Mouse (Mus musculus) yolk sac, embryonic 10.5 days (tissue): ENCODE results near the gene Phb2.

Experiments
- DNase-seq: peaks from one replicate; pipeline ENCODE4 v3.0.0-alpha.2; 2017; ENCODE audit warnings: low spot score

Phb2 gene

GRCm38 (mm10) chr6:124693243-124693981 is 18.7 kb upstream of the Phb2 start:
- peak; percentile 81 for DNase-seq

DNA sequence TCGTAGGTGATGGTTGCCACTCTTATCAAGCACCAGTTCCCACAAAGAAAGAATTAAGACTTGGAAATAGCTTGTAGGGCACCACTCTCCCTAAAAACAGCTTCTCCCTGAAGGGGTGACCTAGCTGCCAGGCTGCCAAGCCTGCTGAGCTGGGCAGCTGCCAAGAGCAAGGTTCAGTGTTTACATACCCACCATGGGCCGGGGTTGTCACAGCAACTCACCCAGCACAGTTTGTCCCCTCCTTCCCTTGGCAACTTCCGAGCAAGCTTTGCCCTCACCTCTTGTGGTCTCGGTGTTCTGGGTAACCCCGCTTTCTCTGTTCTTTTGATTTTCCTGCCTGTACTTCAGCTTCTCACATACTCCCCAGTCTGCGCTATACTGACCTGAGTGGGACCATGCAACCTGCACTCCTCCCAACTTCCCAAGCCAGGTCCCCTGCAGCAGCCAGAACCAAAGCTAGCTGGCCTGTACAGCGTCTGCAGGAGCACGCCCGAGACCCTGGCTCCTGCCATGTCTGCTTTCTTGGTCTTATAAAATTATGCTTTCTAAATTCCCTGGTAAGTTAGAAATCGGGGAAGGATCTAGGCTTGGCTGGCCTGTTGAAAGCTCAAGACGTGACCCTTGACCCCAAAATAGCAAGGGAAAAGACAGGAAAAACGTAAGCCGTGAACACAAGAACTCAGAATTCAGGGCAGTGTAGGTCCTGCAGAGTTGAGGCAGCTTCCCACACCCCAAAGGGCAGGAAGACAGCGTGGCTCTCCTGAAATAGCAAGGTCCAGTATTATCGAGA is 17.8 kb upstream of the Phb2 start:
- DNase-seq = no peak

GRCm38 (mm10) chr6:124696441-124697150 is 15.5 kb upstream of the Phb2 start:
- DNase-seq = no peak

GRCm38 (mm10) chr6:124698751-124699150 is 13.4 kb upstream of the Phb2 start:
- DNase-seq = no peak

GRCm38 (mm10) chr6:124699366-124699765 is 12.8 kb upstream of the Phb2 start:
- DNase-seq = no peak

DNA sequence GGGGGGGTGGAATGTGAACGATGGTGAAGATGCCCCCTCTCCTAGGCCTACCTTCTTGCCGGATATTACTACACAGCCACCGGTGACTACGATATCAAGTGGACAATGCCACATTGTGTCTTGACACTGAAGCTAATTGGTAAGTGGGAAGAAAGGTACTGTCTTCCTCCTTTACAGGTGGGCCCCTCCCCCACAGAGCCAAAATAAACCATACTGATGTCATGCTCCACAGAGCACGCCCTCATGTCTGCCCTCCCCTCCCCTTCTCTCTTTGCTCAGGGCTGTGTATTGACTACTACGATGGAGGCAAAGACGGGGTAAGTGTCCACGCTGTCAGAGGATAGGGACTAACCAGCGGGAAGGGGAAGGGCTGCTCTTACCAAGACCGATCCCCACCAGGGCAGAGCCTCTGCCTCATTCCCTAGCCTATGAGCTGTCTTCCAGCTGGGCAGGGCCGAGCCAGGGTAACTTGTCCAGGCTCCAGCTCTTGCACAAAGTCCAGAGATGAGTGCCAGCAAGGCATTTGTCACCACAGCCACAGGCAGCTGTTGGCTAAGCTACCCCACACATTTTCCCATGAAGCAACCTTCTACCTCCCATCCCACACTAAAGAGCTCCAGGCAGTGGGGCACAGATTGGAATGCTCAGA is 12.1 kb upstream of the Phb2 start:
- DNase-seq = no peak

DNA sequence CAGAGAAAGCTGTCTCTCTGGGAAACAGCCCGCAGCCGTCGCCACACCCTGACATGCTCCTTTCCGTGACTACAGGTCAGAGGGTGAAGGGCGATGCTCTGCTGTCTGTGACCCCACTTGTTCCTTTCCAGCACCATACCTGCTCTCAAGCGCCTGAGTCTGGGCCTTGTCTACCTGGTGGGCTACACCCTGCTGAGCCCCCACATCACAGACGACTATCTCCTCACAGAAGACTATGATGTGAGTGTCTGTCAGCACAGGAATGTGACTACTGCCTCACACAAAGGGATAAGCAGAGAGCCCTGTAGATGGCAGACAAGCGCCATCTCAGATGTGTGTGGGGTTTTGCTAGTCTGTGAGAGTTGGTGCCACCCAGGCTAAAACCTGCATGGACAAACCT is 10.8 kb upstream of the Phb2 start:
- no peak for DNase-seq

GRCm38 (mm10) chr6:124702102-124702783 is 9.9 kb upstream of the Phb2 start:
- no peak for DNase-seq

GRCm38 (mm10) chr6:124702784-124703103 is 9.4 kb upstream of the Phb2 start:
- peak; percentile 57 for DNase-seq

DNA sequence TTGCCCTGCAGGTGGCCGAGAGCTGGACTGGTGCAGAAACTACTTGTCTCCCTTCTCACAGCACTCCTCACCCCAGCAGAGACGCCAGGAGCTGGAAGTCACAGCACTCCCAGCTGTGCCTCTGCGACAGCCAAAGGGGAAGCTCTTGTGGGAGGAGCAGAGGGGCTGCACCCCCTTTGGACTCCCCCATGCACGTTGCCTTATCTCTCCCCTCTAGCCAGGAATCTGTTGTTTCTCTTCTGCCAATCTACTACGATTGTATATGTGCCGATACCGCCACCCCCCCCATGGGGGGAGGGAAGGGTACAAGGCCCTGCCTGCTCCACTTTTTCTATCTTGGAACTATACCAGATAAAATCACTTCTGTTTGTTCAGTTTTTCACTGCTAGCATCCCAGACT is 8.3 kb upstream of the Phb2 start:
- no peak for DNase-seq

- no peak for DNase-seq
Measured at GRCm38 (mm10) chr6:124704417-124704816, 7.7 kb upstream of the Phb2 start.

- no peak for DNase-seq
Measured at GRCm38 (mm10) chr6:124706061-124706627, 6.0 kb upstream of the Phb2 start.

- peak; percentile 66 for DNase-seq
Measured at GRCm38 (mm10) chr6:124708289-124708889, 3.7 kb upstream of the Phb2 start.

GRCm38 (mm10) chr6:124712918-124713317 is 782 bp downstream of the Phb2 start:
- DNase-seq = no peak

- DNase-seq = peak; percentile 77
Measured at GRCm38 (mm10) chr6:124716864-124717490, 4.8 kb downstream of the Phb2 start.

DNA sequence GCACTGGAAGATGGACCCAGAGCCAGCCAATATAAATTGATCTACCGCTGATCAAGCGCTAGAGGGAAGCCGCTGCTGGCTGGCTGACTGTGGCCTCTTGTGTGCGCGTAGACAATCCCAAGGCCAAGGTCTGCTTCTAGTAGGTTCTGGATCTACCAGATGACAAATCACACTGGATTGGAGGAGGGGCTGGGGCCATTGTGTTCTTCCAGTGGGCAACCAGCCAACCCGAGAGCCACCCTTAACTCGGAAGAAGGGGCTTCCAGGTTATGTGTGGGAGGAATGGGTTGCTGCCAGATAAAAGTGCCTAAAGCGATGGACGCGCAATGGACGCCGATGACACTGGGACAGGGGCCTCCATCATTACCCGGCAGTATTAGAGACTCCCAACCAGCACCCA is 5.8 kb downstream of the Phb2 start:
- DNase-seq = no peak

- DNase-seq = peak; percentile 86
Measured at GRCm38 (mm10) chr6:124718703-124719102, 6.6 kb downstream of the Phb2 start.

DNA sequence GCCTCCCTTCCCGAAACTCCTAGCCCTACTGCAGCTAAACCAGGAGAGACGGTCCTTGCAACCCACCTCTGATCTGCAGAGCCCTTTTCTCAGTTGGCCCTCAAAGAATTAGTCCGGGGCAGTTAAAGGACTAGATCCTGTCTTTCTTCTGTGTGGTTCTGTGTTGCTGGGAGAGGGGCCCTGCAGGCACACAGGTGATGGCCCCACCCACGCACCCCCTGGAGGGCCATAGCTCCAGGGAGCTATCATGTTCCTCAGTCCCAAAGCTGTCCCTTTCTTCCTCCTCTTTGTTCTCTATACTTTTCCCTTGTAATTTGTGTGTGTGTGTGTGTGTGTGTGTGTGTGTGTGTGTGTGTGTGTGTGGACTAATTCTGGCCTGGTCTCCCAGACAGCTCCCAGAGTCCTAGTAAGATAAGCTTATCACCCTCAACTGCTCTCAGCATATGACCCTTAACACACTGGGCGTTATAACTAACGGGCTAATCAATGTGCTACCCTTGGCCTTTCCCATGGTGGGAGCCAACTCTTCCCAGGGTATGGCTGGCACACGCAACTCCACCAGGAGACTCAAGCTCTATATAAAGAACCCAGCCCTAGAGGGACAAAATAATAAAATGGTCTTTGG is 7.3 kb downstream of the Phb2 start:
- DNase-seq = no peak

- DNase-seq = no peak
Measured at GRCm38 (mm10) chr6:124720904-124721303, 8.8 kb downstream of the Phb2 start.

DNA sequence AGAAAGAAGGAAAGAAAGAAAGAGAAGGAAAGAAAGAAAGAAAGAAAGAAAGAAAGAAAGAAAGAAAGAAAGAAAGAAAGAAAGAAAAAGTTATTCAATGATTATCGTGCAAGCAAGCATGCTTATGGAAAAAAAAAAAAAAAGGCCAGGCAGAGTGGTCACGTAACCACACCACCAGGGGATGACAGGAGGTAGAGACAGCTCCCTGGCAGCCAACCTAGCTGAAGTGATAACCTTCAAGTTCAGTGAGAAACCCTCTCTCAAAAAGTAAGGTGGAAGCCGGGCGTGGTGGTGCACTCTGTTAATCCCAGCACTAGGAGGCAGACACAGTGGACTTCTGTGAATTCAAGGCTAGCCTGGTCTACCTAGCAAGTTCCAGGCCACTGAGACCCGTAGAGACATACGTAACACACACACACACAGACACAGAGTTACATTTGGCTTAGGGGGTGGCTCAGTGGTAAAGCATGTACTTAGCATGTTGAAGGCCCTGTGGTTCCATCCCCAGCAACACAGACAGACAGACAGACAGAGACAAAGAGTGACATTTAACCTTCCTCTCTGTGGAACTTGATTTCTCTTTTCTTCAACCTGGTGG is 10.8 kb downstream of the Phb2 start:
- DNase-seq = no peak
